Mouse (Mus musculus): ENCODE measurements at regions not wholly inside any gene's neighbourhood (a gene's known extent, or its start where the extent isn't known, plus 50 kb on each side); places are given as distances from the start of the nearest gene placed in this dataset.
"Not testable (repeated sequence)": the region's sequence is repeated elsewhere in the genome, so short reads cannot be mapped to it uniquely, and the experiment has no call there.

DNA sequence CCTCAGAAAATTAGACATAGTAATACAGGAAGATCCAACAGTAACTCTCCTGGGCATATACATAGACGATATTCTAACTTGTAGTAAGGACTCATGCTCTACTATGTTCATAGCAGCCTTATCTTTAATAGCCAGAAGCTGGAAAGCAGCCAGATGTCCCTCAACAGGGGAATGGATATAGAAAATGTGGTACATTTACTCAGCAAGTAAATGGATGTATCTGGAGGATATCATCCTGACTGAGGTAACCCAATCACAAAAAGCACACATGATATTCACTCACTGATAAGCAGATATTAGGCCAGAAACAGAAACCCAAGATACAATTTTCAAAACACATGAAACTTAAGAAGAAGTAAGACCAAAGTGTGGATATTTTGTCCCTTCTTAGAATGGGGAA is 639.8 kb downstream of the Nebl start:
- no peak for DNase-seq
- intact Hi-C loops (cut with DNase I), result no loop called here

DNA sequence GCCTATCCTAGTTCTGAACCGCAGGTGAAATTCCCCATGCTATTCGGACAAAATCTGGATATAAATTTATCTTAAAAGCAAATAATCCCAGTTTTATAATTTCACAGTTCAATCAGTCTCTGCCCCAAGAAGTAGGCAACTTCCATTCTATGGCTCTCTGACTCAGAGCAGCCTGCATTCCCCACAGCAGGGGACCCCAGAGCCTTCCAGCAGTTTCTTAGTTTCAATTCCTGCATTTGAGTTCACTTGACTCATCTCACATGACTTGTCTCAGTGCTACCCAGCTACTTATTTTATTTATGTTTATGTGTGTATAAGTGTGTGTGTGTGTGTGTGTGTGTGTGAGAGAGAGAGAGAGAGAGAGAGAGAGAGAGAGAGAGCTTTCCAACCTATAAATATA is 650.0 kb downstream of the Nebl start:
- intact Hi-C loops (cut with DNase I), result no loop called here
- DNase-seq, result no peak

DNA sequence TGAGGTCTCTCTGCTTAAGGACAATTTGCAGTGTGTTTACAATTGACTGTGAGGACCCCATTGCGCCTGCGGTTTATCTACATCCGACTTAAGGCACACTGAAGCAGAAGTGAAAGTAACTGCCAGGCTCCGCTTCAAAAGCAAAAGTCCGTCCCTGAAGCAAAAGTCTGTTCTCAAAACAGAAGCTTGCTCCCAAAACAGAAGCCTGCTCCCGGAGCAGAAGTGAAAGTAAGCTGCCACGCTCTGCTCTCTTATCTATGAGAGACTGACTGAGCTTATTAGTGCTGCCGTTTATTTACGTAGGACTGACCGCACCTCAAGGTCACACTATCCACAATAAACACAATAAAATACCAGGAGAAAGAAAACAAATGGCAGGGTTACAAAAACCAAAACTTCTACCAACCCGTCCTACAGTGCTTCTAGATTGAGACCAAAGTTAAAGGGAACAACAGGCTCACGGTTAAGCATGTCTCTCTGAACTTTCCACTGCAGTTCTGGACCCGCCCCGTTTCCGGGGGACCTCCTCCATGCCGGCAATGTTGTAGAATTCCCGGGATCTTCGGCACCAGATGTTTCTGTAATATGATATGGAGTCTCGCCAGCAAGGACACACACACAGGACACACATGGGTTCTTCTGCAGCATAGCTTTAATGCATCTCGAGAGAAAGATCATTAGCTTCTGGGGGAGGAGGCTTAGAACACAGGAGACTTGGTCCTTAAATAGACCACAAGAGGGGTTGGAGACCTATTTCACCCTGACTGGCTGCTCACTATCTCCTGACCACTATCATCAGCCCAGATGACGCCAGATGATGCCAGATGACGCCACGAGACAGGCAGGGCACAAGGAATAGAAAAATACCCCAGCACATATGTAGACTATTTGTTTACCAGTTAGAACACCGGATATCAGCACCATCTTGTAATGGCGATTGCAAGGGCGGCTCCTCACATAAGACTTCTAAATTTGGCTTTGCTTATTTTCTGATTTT is 665.8 kb downstream of the Nebl start:
- DNase-seq; intact Hi-C loops (cut with DNase I): not testable (repeated sequence)

All from heart, postnatal 10 days (tissue).